Mouse (Mus musculus) CH12.LX (cell line): ENCODE measurements around the gene Podn.

Source experiments
- POLR2A ChIP-seq: IDR thresholded peaks from 2 replicates; pipeline ENCODE4 v1.6.1; 2011; ENCODE audit warnings: low read depth, mild to moderate bottlenecking, improper control_type of control experiment, low read length
- USF1 ChIP-seq: IDR thresholded peaks from 2 replicates; pipeline ENCODE4 v1.6.1; 2014; ENCODE audit warnings: low read depth, mild to moderate bottlenecking, inconsistent platforms, low read length, improper control_type of control experiment

DNA sequence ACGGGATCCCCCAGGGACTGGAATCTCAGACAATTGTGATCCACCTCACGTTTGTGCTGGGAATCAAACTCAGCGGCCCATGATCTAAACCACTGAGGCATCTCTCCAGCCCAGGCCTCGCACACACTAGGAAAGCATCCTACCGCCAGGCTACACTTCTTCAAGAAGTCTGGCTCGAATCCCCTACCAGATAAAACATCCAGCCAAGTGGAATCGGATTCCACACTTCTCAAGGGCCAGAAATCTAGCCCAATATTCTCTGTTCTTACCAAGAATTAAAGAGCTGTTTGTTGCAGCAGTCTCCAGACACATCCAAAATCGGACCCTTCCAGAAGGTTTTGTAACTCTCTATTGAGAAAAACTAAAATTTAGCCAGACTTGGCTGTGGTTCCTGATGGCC lies 59.2 kb downstream of the Podn start:
- TF ChIP-seq POLR2A (no peak), USF1 (no peak)
